In genomic region chr17:8974823-8975397, GRCm38 (mm10) we compare ENCODE assay signal across 26 mouse cellular contexts. TPM values are rescaled to one million over a fixed set of nuclear protein-coding genes. Genes with fewer than 3 reads are reported as not detected.
A peak's percentile ranks its signal among the peaks of the same experiment; 100 is the strongest.
DNase-seq lines count a peak whose midpoint lies in the region; ATAC-seq and TF ChIP-seq lines count a peak whose summit lies in the region.
"Had no signal": no experiment of that assay in that cellular context is flagged by ENCODE, and none has a peak within 500 bp of the region (broad histone marks: within the 10 kb centered on the region; RNA-seq: fewer than 3 reads in every experiment).

No protein-coding gene starts in this region.

- H3K4me1 ChIP-seq in liver, adult 2 months (ENCODE audit: control insufficient read depth, insufficient read depth, low read length): peaks cover 2% of the 10 kb centered on the region
- peaks cover 17% of the 10 kb centered on the region for H3K4me1 ChIP-seq in neural tube, embryonic 11.5 days (ENCODE audit: control insufficient read depth, insufficient read depth, low read length)
- H3K4me1 ChIP-seq in neural tube, embryonic 15.5 days: 0 out of 2 replicates have a peak, but pooled peaks cover 2% of the 10 kb centered on the region
- peaks cover 25% of the 10 kb centered on the region for H3K4me1 ChIP-seq in forebrain, embryonic 13.5 days
- H3K4me1 ChIP-seq: liver, embryonic 13.5 days; stomach, embryonic 15.5 days had no signal

- no peak overlapping the region for H3K4me2 ChIP-seq in neural tube, embryonic 11.5 days (ENCODE audit: low read depth)
- H3K4me2 ChIP-seq in neural tube, embryonic 15.5 days: no peak overlapping the region
- no peak overlapping the region for H3K4me2 ChIP-seq in forebrain, embryonic 13.5 days
- H3K4me2 ChIP-seq: heart, embryonic 13.5 days; limb, embryonic 12.5 days; liver, embryonic 13.5 days; midbrain, embryonic 15.5 days; stomach, embryonic 15.5 days had no signal

- no peaks in the 10 kb centered on the region for H3K79me2 ChIP-seq in liver, adult 2 months (ENCODE audit: control insufficient read depth, insufficient read depth, low read length)

- DNase-seq in liver, adult 2 months (ENCODE audit: extremely low read depth, low read depth, low spot score): peak; percentile 12
- DNase-seq in liver: no peak
- DNase-seq in neural tube, embryonic 11.5 days (ENCODE audit: low spot score): no peak
- peak; percentile 43 for DNase-seq in embryo, embryonic 10.5 days (ENCODE audit: low spot score)
- peak; percentile 45 for DNase-seq in mesoderm, embryonic 11.5 days (ENCODE audit: low read depth, low spot score)
- DNase-seq in thymus, postnatal 10 days (ENCODE audit: low spot score in 2 of 2): no peak
- DNase-seq: adrenal gland, postnatal 14 days; gastrocnemius, postnatal 25 days; heart, adult 2 months; heart, postnatal 10 days; kidney, adult 8-10 months; liver, embryonic 13.5 days; lung, adult 2 months; lung, postnatal 14 days; right cerebral cortex, postnatal 25 days; thymus, postnatal 14 days had no signal

- H3K27ac ChIP-seq in liver, adult 2 months (replicated peaks; ENCODE audit: insufficient read depth, low read depth, low read length): no peak overlapping the region
- 0 out of 2 replicates have a peak overlapping the region, but pooled peaks have one; percentile 8 for H3K27ac ChIP-seq in neural tube, embryonic 11.5 days (ENCODE audit: low read depth, low read length)
- no peak overlapping the region for H3K27ac ChIP-seq in neural tube, embryonic 15.5 days (replicated peaks)
- H3K27ac ChIP-seq in forebrain, embryonic 13.5 days: no peak overlapping the region
- H3K27ac ChIP-seq: heart, adult 2 months; heart, embryonic 13.5 days; left cerebral cortex, adult 2 months; limb, embryonic 12.5 days; liver, embryonic 13.5 days; midbrain, embryonic 15.5 days; stomach, embryonic 15.5 days had no signal

- H3K4me3 ChIP-seq in liver, adult 2 months (ENCODE audit: insufficient read depth, low read depth, low read length): no peak overlapping the region
- H3K4me3 ChIP-seq in neural tube, embryonic 11.5 days (ENCODE audit: low read depth, low read length): no peak overlapping the region
- H3K4me3 ChIP-seq in neural tube, embryonic 15.5 days (replicated peaks): no peak overlapping the region
- no peak overlapping the region for H3K4me3 ChIP-seq in forebrain, embryonic 13.5 days
- H3K4me3 ChIP-seq: heart, adult 2 months; heart, embryonic 13.5 days; left cerebral cortex, adult 2 months; limb, embryonic 12.5 days; liver, embryonic 13.5 days; midbrain, embryonic 15.5 days; stomach, embryonic 15.5 days had no signal

- no peaks in the 10 kb centered on the region for H3K27me3 ChIP-seq in liver, adult 2 months (ENCODE audit: control insufficient read depth, insufficient read depth, low read length)
- no peaks in the 10 kb centered on the region for H3K27me3 ChIP-seq in neural tube, embryonic 11.5 days (ENCODE audit: control insufficient read depth, insufficient read depth, low read length)
- no peaks in the 10 kb centered on the region for H3K27me3 ChIP-seq in neural tube, embryonic 15.5 days (replicated peaks)
- no peaks in the 10 kb centered on the region for H3K27me3 ChIP-seq in forebrain, embryonic 13.5 days
- H3K27me3 ChIP-seq: limb, embryonic 12.5 days; liver, embryonic 13.5 days; midbrain, embryonic 15.5 days; stomach, embryonic 15.5 days had no signal

- H3K36me3 ChIP-seq in liver, adult 2 months (ENCODE audit: control insufficient read depth, insufficient read depth, low read length): no peaks in the 10 kb centered on the region
- H3K36me3 ChIP-seq in neural tube, embryonic 11.5 days (ENCODE audit: control insufficient read depth, insufficient read depth, low read length): no peaks in the 10 kb centered on the region
- peaks cover 28% of the 10 kb centered on the region for H3K36me3 ChIP-seq in neural tube, embryonic 15.5 days
- peaks cover 47% of the 10 kb centered on the region for H3K36me3 ChIP-seq in forebrain, embryonic 13.5 days (ENCODE audit: poor library complexity, severe bottlenecking)
- H3K36me3 ChIP-seq: heart, embryonic 13.5 days; limb, embryonic 12.5 days; liver, embryonic 13.5 days; stomach, embryonic 15.5 days had no signal

- TF ChIP-seq POLR2A in liver, adult 2 months (IDR thresholded peaks at IDR 0.05; ENCODE audit: extremely low read depth, insufficient read depth, low read length): no peak

- no peak for TF ChIP-seq CTCF in liver, adult 2 months (IDR thresholded peaks at IDR 0.05; ENCODE audit: low read depth, low read length)

- 54% methylated on average over 6 of the region's 6 CpGs for WGBS in liver, adult 2 months
- WGBS in neural tube, embryonic 11.5 days: 42% methylated on average over 6 of the region's 6 CpGs
- 63% methylated on average over 6 of the region's 6 CpGs for WGBS in neural tube, embryonic 15.5 days
- 79% methylated on average over 6 of the region's 6 CpGs for WGBS in forebrain, embryonic 13.5 days

- ATAC-seq in neural tube, embryonic 11.5 days (ENCODE audit: insufficient read depth, low FRiP score, low TSS enrichment): no peak
- ATAC-seq in neural tube, embryonic 15.5 days (ENCODE audit: low FRiP score): no peak
- ATAC-seq in forebrain, embryonic 13.5 days: no peak
- ATAC-seq: forebrain, embryonic 14.5 days; intestine, embryonic 16.5 days; midbrain, embryonic 15.5 days had no signal

- H3K9ac ChIP-seq in liver, adult 2 months (ENCODE audit: low read depth, low read length): no peak overlapping the region
- H3K9ac ChIP-seq in neural tube, embryonic 11.5 days (ENCODE audit: low read length): no peak overlapping the region
- H3K9ac ChIP-seq in neural tube, embryonic 15.5 days (replicated peaks): no peak overlapping the region
- no peak overlapping the region for H3K9ac ChIP-seq in forebrain, embryonic 13.5 days
- H3K9ac ChIP-seq: heart, embryonic 13.5 days; limb, embryonic 12.5 days; liver, embryonic 13.5 days; midbrain, embryonic 15.5 days; stomach, embryonic 15.5 days had no signal

- H3K9me3 ChIP-seq in neural tube, embryonic 11.5 days (ENCODE audit: control insufficient read depth, low read length): no peaks in the 10 kb centered on the region
- no peaks in the 10 kb centered on the region for H3K9me3 ChIP-seq in neural tube, embryonic 15.5 days (replicated peaks)
- no peaks in the 10 kb centered on the region for H3K9me3 ChIP-seq in forebrain, embryonic 13.5 days (replicated peaks)
- H3K9me3 ChIP-seq: heart, embryonic 13.5 days; limb, embryonic 12.5 days; liver, embryonic 13.5 days; midbrain, embryonic 15.5 days; stomach, embryonic 15.5 days had no signal

RNA-seq across cellular contexts. Expression of gene 1700010I14Rik, which starts 13.2 kb away (rescaled TPM):
- 0.20 and 0.37 TPM in 2 replicates for total RNA-seq in liver, adult 2 months (2014; rRNA removed)
- polyA plus RNA-seq in liver, adult 2 months (2012; rRNA removed): 0.10 and 0.16 TPM in 2 replicates
- 2.9 TPM in 2 replicates for polyA plus RNA-seq in neural tube, embryonic 11.5 days (2014; fragmentation: Nextera tagmentation; extraction: Ambion mirVana)
- polyA plus RNA-seq in neural tube, embryonic 15.5 days (2015; fragmentation: Nextera tagmentation; extraction: Ambion mirVana): 2.6 TPM in 2 replicates
- polyA plus RNA-seq in forebrain, embryonic 13.5 days (2015; fragmentation: Nextera tagmentation; extraction: Ambion mirVana): 2.1 and 2.4 TPM in 2 replicates
- polyA plus RNA-seq: C2C12 had no signal

Comparison
In these comparisons a context has a peak if more than half of its experiments do, and no peak if none do; other contexts are left out.
1. DNase-seq: peak in liver, adult 2 months (single experiment), embryo, embryonic 10.5 days (single experiment) and mesoderm, embryonic 11.5 days (single experiment); none in liver (single experiment), neural tube, embryonic 11.5 days (single experiment) and thymus, postnatal 10 days (0 of 2).